Mouse (Mus musculus): ENCODE results near the gene Tatdn2. TPM values are rescaled to one million over a fixed set of nuclear protein-coding genes. Genes with fewer than 3 reads are reported as not detected.
"Not testable (repeated sequence)": the region's sequence is repeated elsewhere in the genome, so short reads cannot be mapped to it uniquely, and the experiment has no call there.

Tatdn2 gene
- polyA plus RNA-seq, 1 experiment: 24.3 TPM

- no peak for TF ChIP-seq POLR2A (IDR thresholded peaks at IDR 0.05; ENCODE audit: low read depth, low read length)
- no peak for TF ChIP-seq CTCF (IDR thresholded peaks at IDR 0.05; ENCODE audit: extremely low read depth, insufficient read depth, insufficient read length, insufficient replicate concordance)
- H3K27ac ChIP-seq (ENCODE audit: insufficient read depth, low read length): peak overlapping the region; percentile 100
- peak overlapping the region; percentile 13; the same call in 1 of the 2 replicates for H3K4me3 ChIP-seq (ENCODE audit: extremely low read depth, insufficient read depth, insufficient read length)
- WGBS: 27% methylated on average over 12 of the region's 12 CpGs
- DNase-seq (ENCODE audit: low read depth in 1 of 2, low spot score in 2 of 2): peak; percentile 82 to 89
- H3K4me1 ChIP-seq (ENCODE audit: control insufficient read depth, insufficient read depth, insufficient read length): peaks cover 68% of the 10 kb centered on the region
- no peaks in the 10 kb centered on the region for H3K27me3 ChIP-seq (ENCODE audit: control insufficient read depth, insufficient read depth, low read length)
- no peaks in the 10 kb centered on the region; the same call in 1 of the 2 replicates for H3K36me3 ChIP-seq (ENCODE audit: control insufficient read depth, insufficient read depth, low read length)
Observed at GRCm38 (mm10) chr6:113661353-113662241, 35.3 kb upstream of the Tatdn2 start.

- H3K4me3 ChIP-seq (ENCODE audit: extremely low read depth, insufficient read depth, insufficient read length): no peak overlapping the region
- H3K27me3 ChIP-seq (ENCODE audit: control insufficient read depth, insufficient read depth, low read length): no peaks in the 10 kb centered on the region
- peaks cover 65% of the 10 kb centered on the region for H3K4me1 ChIP-seq (ENCODE audit: control insufficient read depth, insufficient read depth, insufficient read length)
- peaks cover 2% of the 10 kb centered on the region for H3K36me3 ChIP-seq (ENCODE audit: control insufficient read depth, insufficient read depth, low read length)
- peak overlapping the region; percentile 100 for H3K27ac ChIP-seq (ENCODE audit: insufficient read depth, low read length)
- 85% methylated on average over 8 of the region's 8 CpGs for WGBS
- TF ChIP-seq CTCF (IDR thresholded peaks at IDR 0.05; ENCODE audit: extremely low read depth, insufficient read depth, insufficient read length, insufficient replicate concordance): no peak
- TF ChIP-seq POLR2A (IDR thresholded peaks at IDR 0.05; ENCODE audit: low read depth, low read length): no peak
- no peak for DNase-seq (ENCODE audit: low read depth in 1 of 2, low spot score in 2 of 2)
Observed at GRCm38 (mm10) chr6:113662964-113663700, 33.7 kb upstream of the Tatdn2 start.

GRCm38 (mm10) chr6:113664305-113664704 lies 32.5 kb upstream of the Tatdn2 start:
- no peak for DNase-seq (ENCODE audit: low read depth in 1 of 2, low spot score in 2 of 2)
- H3K4me3 ChIP-seq (ENCODE audit: extremely low read depth, insufficient read depth, insufficient read length): no peak overlapping the region
- H3K36me3 ChIP-seq (ENCODE audit: control insufficient read depth, insufficient read depth, low read length): peaks cover 2% of the 10 kb centered on the region
- WGBS: 72% methylated on average over 7 of the region's 7 CpGs
- TF ChIP-seq CTCF (IDR thresholded peaks at IDR 0.05; ENCODE audit: extremely low read depth, insufficient read depth, insufficient read length, insufficient replicate concordance) (no peak), POLR2A (IDR thresholded peaks at IDR 0.05; ENCODE audit: low read depth, low read length) (no peak)
- peak overlapping the region; percentile 85 for H3K27ac ChIP-seq (ENCODE audit: insufficient read depth, low read length)
- no peaks in the 10 kb centered on the region for H3K27me3 ChIP-seq (ENCODE audit: control insufficient read depth, insufficient read depth, low read length)
- H3K4me1 ChIP-seq (ENCODE audit: control insufficient read depth, insufficient read depth, insufficient read length): peaks cover 61% of the 10 kb centered on the region

- H3K4me1 ChIP-seq (ENCODE audit: control insufficient read depth, insufficient read depth, insufficient read length): peaks cover 48% of the 10 kb centered on the region
- TF ChIP-seq POLR2A (IDR thresholded peaks at IDR 0.05; ENCODE audit: low read depth, low read length) (no peak), CTCF (IDR thresholded peaks at IDR 0.05; ENCODE audit: extremely low read depth, insufficient read depth, insufficient read length, insufficient replicate concordance) (no peak)
- no peak for DNase-seq (ENCODE audit: low read depth in 1 of 2, low spot score in 2 of 2)
- H3K27ac ChIP-seq (ENCODE audit: insufficient read depth, low read length): peak overlapping the region; percentile 27
- no peaks in the 10 kb centered on the region for H3K27me3 ChIP-seq (ENCODE audit: control insufficient read depth, insufficient read depth, low read length)
- H3K4me3 ChIP-seq (ENCODE audit: extremely low read depth, insufficient read depth, insufficient read length): no peak overlapping the region
- H3K36me3 ChIP-seq (ENCODE audit: control insufficient read depth, insufficient read depth, low read length): peaks cover 11% of the 10 kb centered on the region
- WGBS: 84% methylated on average over 8 of the region's 8 CpGs
Observed at GRCm38 (mm10) chr6:113667611-113668122, 29.2 kb upstream of the Tatdn2 start.

GRCm38 (mm10) chr6:113668287-113669154 lies 28.3 kb upstream of the Tatdn2 start:
- peak overlapping the region; percentile 78 for H3K27ac ChIP-seq (ENCODE audit: insufficient read depth, low read length)
- WGBS: 7% methylated on average over 15 of the region's 15 CpGs
- peak; percentile 53 to 68 for DNase-seq (ENCODE audit: low read depth in 1 of 2, low spot score in 2 of 2)
- H3K36me3 ChIP-seq (ENCODE audit: control insufficient read depth, insufficient read depth, low read length): peaks cover 15% of the 10 kb centered on the region
- TF ChIP-seq POLR2A (IDR thresholded peaks at IDR 0.05; ENCODE audit: low read depth, low read length): no peak
- TF ChIP-seq CTCF (IDR thresholded peaks at IDR 0.05; ENCODE audit: extremely low read depth, insufficient read depth, insufficient read length, insufficient replicate concordance): no peak
- peaks cover 44% of the 10 kb centered on the region for H3K4me1 ChIP-seq (ENCODE audit: control insufficient read depth, insufficient read depth, insufficient read length)
- H3K27me3 ChIP-seq (ENCODE audit: control insufficient read depth, insufficient read depth, low read length): no peaks in the 10 kb centered on the region
- no peak overlapping the region for H3K4me3 ChIP-seq (ENCODE audit: extremely low read depth, insufficient read depth, insufficient read length)

- no peak overlapping the region for H3K4me3 ChIP-seq (ENCODE audit: extremely low read depth, insufficient read depth, insufficient read length)
- 63% methylated on average over 7 of the region's 7 CpGs for WGBS
- TF ChIP-seq POLR2A (IDR thresholded peaks at IDR 0.05; ENCODE audit: low read depth, low read length): no peak
- TF ChIP-seq CTCF (IDR thresholded peaks at IDR 0.05; ENCODE audit: extremely low read depth, insufficient read depth, insufficient read length, insufficient replicate concordance): no peak
- H3K27me3 ChIP-seq (ENCODE audit: control insufficient read depth, insufficient read depth, low read length): no peaks in the 10 kb centered on the region
- H3K27ac ChIP-seq (ENCODE audit: insufficient read depth, low read length): peak overlapping the region; percentile 78
- H3K36me3 ChIP-seq (ENCODE audit: control insufficient read depth, insufficient read depth, low read length): peaks cover 16% of the 10 kb centered on the region
- peak in 1 of 2 experiments; percentile 70 for DNase-seq (ENCODE audit: low read depth in 1 of 2, low spot score in 2 of 2)
- H3K4me1 ChIP-seq (ENCODE audit: control insufficient read depth, insufficient read depth, insufficient read length): peaks cover 32% of the 10 kb centered on the region; the same call in 1 of the 2 replicates
Observed at GRCm38 (mm10) chr6:113669821-113670220, 27.0 kb upstream of the Tatdn2 start.

DNA sequence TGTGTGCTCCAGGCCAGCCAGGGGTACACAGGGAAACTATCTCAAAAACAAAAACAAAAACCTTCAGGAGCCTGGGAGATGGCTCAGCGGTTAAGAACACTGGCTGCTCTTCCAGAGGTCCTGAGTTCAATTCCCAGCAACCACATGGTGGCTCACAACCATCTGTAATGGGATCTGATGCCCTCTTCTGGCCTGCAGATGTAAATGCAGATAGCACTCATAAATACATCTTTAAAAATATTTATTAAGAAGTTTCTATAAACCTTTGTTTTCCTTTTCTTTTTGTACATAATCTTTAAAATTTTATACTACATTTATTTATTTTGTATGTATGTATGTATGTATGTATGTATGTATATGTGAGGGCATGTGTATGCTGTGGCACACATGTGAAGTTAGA lies 24.8 kb upstream of the Tatdn2 start:
- Histone ChIP-seq H3K4me1 (ENCODE audit: control insufficient read depth, insufficient read depth, insufficient read length) (peaks cover 26% of the 10 kb centered on the region; the same call in 1 of the 2 replicates), H3K36me3 (ENCODE audit: control insufficient read depth, insufficient read depth, low read length) (peaks cover 17% of the 10 kb centered on the region)
- DNase-seq (ENCODE audit: low read depth in 1 of 2, low spot score in 2 of 2); H3K27me3 ChIP-seq (ENCODE audit: control insufficient read depth, insufficient read depth, low read length); H3K4me3 ChIP-seq (ENCODE audit: extremely low read depth, insufficient read depth, insufficient read length); H3K27ac ChIP-seq (ENCODE audit: insufficient read depth, low read length): not testable (repeated sequence)
- WGBS: 100% methylated on average over 1 of the region's 1 CpGs
